Mouse (Mus musculus): ENCODE results near the gene Lin28b. TPM values are rescaled to one million over a fixed set of nuclear protein-coding genes. Genes with fewer than 3 reads are reported as not detected.

Gene Lin28b
- polyA plus RNA-seq, 1 experiment from 2014 or later, result 6.0 TPM

DNA sequence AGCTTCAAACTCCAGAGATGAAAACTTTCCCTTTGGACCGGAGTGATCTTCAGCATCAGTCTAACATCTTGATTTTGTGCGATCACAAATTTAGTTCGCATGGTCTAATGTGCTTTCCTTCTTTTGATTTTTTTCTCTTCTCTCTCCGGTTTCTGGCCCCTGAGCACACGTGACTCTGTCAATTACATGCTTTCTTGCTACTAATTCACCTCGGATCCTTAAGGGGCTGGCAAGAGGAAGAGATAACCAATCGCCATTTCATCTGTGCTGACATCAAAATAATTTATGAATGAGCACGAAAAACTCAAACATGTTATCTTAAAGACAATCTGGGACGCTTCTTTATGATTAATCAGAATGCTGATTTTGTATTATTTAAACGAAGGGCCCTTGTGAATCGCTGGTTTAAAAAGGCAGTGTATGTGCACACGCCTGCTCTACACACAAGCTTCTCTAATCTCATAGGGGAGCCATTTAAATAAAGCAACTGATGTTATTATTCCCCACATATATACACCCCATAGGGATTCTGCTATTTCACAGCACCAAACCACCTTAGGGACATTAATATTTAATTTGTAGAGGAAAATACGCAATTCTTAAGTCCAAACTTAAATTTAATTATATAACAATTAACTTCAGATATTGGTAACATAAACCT lies 16.0 kb downstream of the Lin28b start:
- peak overlapping the region; percentile 78 for H3K4me2 ChIP-seq
- no peaks in the 10 kb centered on the region for H3K27me3 ChIP-seq (replicated peaks)
- peak overlapping the region; percentile 75 for H3K9ac ChIP-seq
- peak overlapping the region; percentile 55 for H3K4me3 ChIP-seq
- ATAC-seq (ENCODE audit: insufficient number of reproducible peaks, low FRiP score), result no peak
- peak overlapping the region; percentile 87 for H3K27ac ChIP-seq (ENCODE audit: poor library complexity, severe bottlenecking)
- H3K4me1 ChIP-seq (replicated peaks), result peaks cover 9% of the 10 kb centered on the region
- H3K36me3 ChIP-seq, result no peaks in the 10 kb centered on the region
- H3K9me3 ChIP-seq (replicated peaks), result no peaks in the 10 kb centered on the region
- 3% methylated on average over 13 of the region's 13 CpGs for WGBS

DNA sequence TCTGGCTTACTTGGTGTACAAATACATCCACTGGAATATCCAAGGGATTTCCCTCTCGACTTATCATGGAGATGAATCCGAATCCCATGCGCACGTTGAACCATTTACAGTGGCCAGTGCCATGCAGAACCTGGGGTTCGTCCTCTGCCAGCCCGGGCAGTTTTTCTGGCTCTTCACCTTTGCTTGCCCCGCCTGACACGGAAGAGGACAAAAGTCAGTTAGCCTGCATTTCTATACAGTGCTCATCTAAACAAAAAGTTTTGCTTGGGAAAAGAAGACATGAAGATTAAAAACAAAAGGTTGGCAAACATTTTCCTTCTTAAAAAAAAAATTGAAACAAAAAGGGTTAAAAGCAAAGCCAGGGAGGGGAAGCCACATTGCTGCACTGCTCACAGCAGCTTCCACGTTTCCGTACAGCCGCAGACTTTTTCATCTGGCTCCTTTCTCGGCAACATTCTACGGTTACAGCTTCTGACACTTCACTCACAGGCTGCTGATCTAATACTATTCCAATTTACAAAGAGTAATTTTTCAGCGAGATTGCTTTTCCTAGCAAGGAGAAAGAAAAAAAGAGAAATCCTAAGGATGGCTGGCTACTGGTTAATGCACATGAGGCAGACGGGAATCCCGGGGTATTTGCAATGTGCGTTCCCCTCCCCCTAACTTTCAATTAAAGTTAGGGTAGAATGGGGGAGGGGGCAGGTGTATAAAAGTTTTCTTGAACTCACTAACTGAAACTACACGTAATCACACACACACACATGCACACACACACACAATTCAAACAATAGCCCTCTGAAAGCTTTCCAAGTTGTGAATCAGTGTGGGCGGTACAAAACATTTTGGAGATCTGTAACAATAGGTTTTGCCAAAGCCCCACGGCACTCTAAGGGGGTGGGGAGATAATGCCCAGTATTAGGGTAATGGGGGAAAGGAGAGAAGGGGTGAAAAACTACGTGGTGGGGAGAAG lies 16.9 kb downstream of the Lin28b start:
- Histone ChIP-seq H3K36me3 (no peaks in the 10 kb centered on the region), H3K9ac (peak overlapping the region; percentile 75), H3K4me1 (replicated peaks) (peaks cover 9% of the 10 kb centered on the region), H3K9me3 (replicated peaks) (no peaks in the 10 kb centered on the region), H3K27ac (ENCODE audit: poor library complexity, severe bottlenecking) (peak overlapping the region; percentile 87), H3K4me2 (peak overlapping the region; percentile 78), H3K27me3 (replicated peaks) (no peaks in the 10 kb centered on the region), H3K4me3 (peak overlapping the region; percentile 55)
- peak; percentile 51; the same call in 1 of the 2 replicates for ATAC-seq (ENCODE audit: insufficient number of reproducible peaks, low FRiP score)
- WGBS, result 2% methylated on average over 21 of the region's 21 CpGs

DNA sequence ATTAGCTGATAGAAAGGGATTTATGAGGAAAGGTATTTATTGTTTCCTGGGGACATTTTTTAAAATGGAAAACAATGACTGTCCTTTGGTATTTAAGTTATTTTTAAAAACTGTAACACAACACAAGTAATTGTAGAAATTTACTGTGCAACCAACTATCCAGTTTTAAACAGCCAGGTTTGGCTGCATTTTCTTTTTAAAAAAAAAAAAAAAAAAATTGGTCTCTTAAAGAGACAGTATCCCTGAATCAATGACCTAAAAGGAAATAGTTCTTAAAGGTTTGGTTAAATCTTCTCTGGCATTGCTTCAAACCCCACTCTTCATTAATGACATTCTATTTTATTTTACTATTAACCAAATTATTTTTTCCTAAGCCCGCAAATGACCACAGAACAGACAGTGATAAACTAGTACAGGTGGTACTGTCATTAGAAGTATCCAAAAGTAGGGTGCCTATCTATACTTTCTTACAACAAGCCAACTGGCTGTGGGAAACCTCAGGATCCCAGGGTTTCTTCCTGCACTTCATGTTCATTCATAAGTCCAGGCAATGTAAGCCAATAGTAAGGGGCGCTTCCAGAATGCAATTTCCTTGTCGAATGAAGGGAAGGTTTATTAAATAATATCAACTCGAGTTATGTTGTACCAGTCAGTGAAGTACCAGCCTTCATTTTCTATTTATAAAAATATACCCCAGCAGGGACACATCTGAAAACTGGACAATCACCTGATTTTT lies 17.8 kb downstream of the Lin28b start:
- peaks cover 9% of the 10 kb centered on the region for H3K4me1 ChIP-seq (replicated peaks)
- peak overlapping the region; percentile 78 for H3K4me2 ChIP-seq
- ATAC-seq (ENCODE audit: insufficient number of reproducible peaks, low FRiP score), result no peak
- H3K9me3 ChIP-seq (replicated peaks), result no peaks in the 10 kb centered on the region
- H3K27ac ChIP-seq (ENCODE audit: poor library complexity, severe bottlenecking), result peak overlapping the region; percentile 43; the same call in 1 of the 2 replicates
- H3K36me3 ChIP-seq, result no peaks in the 10 kb centered on the region
- peak overlapping the region; percentile 72 for H3K9ac ChIP-seq
- H3K4me3 ChIP-seq, result peak overlapping the region; percentile 55
- H3K27me3 ChIP-seq (replicated peaks), result no peaks in the 10 kb centered on the region
- WGBS, result 42% methylated on average over 4 of the region's 4 CpGs

DNA sequence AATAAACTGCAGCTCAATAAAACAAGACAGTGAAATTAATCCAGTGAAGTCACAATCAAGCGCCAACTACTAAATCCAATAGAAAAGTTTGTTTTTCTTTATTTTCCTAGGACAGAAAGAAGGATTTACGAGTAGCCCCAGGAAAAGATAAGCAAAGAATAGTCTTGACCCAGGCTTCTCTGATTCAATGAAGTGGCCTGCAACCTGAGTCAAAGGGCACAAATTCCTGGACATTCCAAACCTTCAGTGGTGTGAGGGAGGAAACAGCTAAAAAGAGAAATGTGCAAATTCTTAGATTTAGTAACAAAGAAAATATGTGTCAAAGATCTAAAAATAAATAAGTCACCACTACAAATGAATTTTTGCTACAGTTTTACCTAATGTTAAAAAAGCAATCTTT lies 27.6 kb downstream of the Lin28b start:
- no peaks in the 10 kb centered on the region for H3K36me3 ChIP-seq
- ATAC-seq (ENCODE audit: insufficient number of reproducible peaks, low FRiP score), result no peak
- H3K4me3 ChIP-seq, result no peak overlapping the region
- H3K27ac ChIP-seq (ENCODE audit: poor library complexity, severe bottlenecking), result no peak overlapping the region
- H3K9me3 ChIP-seq (replicated peaks), result no peaks in the 10 kb centered on the region
- H3K27me3 ChIP-seq (replicated peaks), result no peaks in the 10 kb centered on the region
- H3K4me1 ChIP-seq (replicated peaks), result peaks cover 10% of the 10 kb centered on the region
- no peak overlapping the region for H3K4me2 ChIP-seq
- no peak overlapping the region for H3K9ac ChIP-seq
- 31% methylated on average over 2 of the region's 2 CpGs for WGBS

DNA sequence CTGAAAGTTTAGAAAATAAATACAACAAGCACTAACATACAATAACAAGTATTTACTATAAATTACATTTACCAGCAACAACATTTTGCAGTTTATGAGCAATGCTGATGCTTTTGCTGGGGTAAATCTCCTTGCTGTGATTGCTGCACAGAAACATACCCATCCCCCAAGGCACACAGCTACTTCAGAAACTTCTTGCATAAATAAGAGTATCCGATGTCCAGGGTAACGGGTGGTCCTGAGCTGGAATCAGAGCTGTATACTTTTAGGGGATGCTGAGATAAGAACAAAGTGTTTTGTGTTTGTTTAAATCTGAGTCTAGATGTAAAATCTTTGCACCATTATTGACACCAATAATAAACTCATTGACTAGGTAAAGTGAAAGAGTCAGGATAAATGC lies 28.1 kb downstream of the Lin28b start:
- Histone ChIP-seq H3K4me1 (replicated peaks) (peaks cover 10% of the 10 kb centered on the region), H3K4me2 (no peak overlapping the region), H3K4me3 (no peak overlapping the region), H3K36me3 (no peaks in the 10 kb centered on the region), H3K9ac (no peak overlapping the region), H3K9me3 (replicated peaks) (no peaks in the 10 kb centered on the region), H3K27ac (ENCODE audit: poor library complexity, severe bottlenecking) (no peak overlapping the region), H3K27me3 (replicated peaks) (no peaks in the 10 kb centered on the region)
- no peak for ATAC-seq (ENCODE audit: insufficient number of reproducible peaks, low FRiP score)
- 26% methylated on average over 2 of the region's 2 CpGs for WGBS

DNA sequence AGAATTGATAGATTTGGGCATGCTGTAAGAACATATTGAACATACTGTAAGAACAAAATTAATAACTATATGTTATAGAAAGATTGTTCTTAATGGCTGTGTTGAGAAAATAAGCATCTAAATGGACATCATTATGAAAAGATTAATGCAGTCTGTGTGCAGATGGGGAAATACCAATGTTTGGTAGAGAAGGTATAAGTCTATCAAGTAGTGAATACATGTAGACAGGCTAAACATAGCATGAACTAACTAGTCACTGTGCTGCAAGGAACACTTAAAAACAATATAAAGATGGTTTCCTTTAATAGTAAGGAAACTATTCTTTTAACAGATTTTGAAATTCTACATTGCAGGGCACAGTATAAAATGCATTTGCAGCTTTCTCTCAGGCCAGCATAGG lies 39.6 kb downstream of the Lin28b start:
- Histone ChIP-seq H3K4me2 (peak overlapping the region; percentile 67), H3K36me3 (no peaks in the 10 kb centered on the region), H3K4me1 (replicated peaks) (peaks cover 6% of the 10 kb centered on the region), H3K4me3 (peak overlapping the region; percentile 36; the same call in 1 of the 2 replicates), H3K9ac (no peak overlapping the region), H3K27me3 (replicated peaks) (no peaks in the 10 kb centered on the region), H3K27ac (ENCODE audit: poor library complexity, severe bottlenecking) (no peak overlapping the region), H3K9me3 (replicated peaks) (no peaks in the 10 kb centered on the region)
- no peak for ATAC-seq (ENCODE audit: insufficient number of reproducible peaks, low FRiP score)

DNA sequence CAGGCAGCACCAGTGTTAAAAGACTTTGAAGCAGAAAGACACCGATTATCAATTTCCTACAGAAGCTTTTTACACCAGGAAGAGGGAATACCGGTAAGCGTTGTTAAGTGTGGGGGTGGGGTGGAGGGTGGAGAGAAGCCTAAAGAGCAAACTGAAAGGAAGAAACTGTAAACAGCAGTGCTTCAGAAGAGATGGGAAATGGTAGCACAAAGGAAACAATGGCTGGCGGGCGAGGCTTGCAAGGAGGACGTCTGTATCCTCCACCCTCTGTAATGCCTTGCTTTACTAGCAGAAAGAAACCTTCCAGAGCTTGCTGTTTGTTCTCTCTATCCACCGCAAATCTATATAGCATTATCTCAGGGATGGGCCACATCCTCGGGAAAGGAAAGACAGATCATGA lies 40.0 kb downstream of the Lin28b start:
- Histone ChIP-seq H3K27ac (ENCODE audit: poor library complexity, severe bottlenecking) (no peak overlapping the region), H3K4me1 (replicated peaks) (peaks cover 6% of the 10 kb centered on the region), H3K36me3 (no peaks in the 10 kb centered on the region), H3K27me3 (replicated peaks) (no peaks in the 10 kb centered on the region), H3K4me2 (peak overlapping the region; percentile 67), H3K9me3 (replicated peaks) (no peaks in the 10 kb centered on the region), H3K9ac (peak overlapping the region; percentile 36; the same call in 1 of the 2 replicates), H3K4me3 (peak overlapping the region; percentile 36)
- ATAC-seq (ENCODE audit: insufficient number of reproducible peaks, low FRiP score), result no peak
- WGBS, result 9% methylated on average over 8 of the region's 8 CpGs

DNA sequence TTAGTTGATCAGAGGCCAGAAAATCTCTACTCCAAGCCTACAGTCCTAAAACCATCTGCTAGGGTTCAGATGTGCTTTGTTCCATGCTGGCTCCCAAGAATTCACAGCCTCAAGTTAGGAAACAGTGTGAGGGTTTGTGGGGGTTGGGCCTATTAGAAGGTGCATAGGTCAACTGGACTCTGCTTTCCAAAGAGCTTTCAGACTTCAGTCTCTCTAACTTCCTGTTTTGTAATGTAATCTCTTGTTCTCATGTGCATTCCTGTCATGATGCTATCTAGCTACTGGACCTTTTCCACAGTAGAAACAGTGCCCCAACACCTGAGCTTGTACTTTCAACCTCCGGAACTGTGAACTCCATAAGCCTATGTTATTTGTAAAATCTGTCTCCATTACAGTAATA lies 63.8 kb downstream of the Lin28b start:
- Histone ChIP-seq H3K4me1 (replicated peaks) (0 out of 2 replicates have a peak, but pooled peaks cover 5% of the 10 kb centered on the region), H3K9me3 (replicated peaks) (no peaks in the 10 kb centered on the region), H3K9ac (no peak overlapping the region), H3K4me2 (no peak overlapping the region), H3K27me3 (replicated peaks) (no peaks in the 10 kb centered on the region), H3K36me3 (no peaks in the 10 kb centered on the region), H3K27ac (ENCODE audit: poor library complexity, severe bottlenecking) (no peak overlapping the region), H3K4me3 (no peak overlapping the region)
- no peak for ATAC-seq (ENCODE audit: insufficient number of reproducible peaks, low FRiP score)
- WGBS, result 67% methylated on average over 1 of the region's 1 CpGs

DNA sequence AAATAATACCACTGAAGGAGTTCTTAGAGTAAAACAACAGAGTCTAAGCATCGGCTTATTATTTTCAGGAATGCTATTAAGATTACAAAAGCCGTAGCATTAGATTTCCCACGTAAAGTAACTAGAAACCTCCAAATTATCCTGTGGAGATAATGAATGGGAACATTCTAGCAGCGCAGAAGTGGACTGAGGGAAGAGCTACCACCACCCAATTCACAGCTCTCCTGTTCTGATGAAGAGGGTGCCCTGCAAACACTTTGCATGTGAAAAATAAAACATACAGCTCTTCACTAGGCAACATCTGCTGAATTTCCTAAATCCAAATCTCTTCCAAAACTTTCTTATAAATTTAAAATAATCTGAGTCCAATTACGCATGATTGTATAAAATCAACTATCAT lies 74.1 kb downstream of the Lin28b start:
- no peak overlapping the region for H3K27ac ChIP-seq (ENCODE audit: poor library complexity, severe bottlenecking)
- H3K4me3 ChIP-seq, result no peak overlapping the region
- no peaks in the 10 kb centered on the region for H3K4me1 ChIP-seq (replicated peaks)
- 81% methylated on average over 5 of the region's 5 CpGs for WGBS
- H3K27me3 ChIP-seq (replicated peaks), result no peaks in the 10 kb centered on the region
- H3K9me3 ChIP-seq (replicated peaks), result no peaks in the 10 kb centered on the region
- H3K9ac ChIP-seq, result no peak overlapping the region
- no peaks in the 10 kb centered on the region for H3K36me3 ChIP-seq
- no peak overlapping the region for H3K4me2 ChIP-seq
- no peak for ATAC-seq (ENCODE audit: insufficient number of reproducible peaks, low FRiP score)

DNA sequence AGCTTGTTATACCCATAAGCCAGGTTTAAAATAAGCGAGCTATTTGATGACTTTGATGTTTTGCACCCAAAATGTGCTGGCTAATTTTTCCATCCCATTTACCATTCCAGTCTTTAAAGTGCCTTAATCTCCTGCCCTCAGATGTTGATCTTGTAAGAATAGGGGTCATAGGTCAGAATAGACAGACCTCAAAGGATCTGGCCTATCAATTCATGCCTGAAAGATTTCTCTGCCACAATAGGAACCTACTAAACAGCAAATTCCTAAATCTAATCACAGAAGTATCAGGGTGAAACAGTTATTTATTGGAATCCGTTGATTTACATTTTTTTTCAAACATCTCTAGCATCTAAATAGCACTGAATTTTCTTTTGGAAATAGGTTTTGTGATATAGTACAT lies 74.5 kb downstream of the Lin28b start:
- no peak overlapping the region for H3K9ac ChIP-seq
- H3K27me3 ChIP-seq (replicated peaks), result no peaks in the 10 kb centered on the region
- H3K4me1 ChIP-seq (replicated peaks), result no peaks in the 10 kb centered on the region
- no peak for ATAC-seq (ENCODE audit: insufficient number of reproducible peaks, low FRiP score)
- no peaks in the 10 kb centered on the region for H3K36me3 ChIP-seq
- no peaks in the 10 kb centered on the region for H3K9me3 ChIP-seq (replicated peaks)
- WGBS, result 62% methylated on average over 2 of the region's 2 CpGs
- no peak overlapping the region for H3K4me2 ChIP-seq
- no peak overlapping the region for H3K27ac ChIP-seq (ENCODE audit: poor library complexity, severe bottlenecking)
- no peak overlapping the region for H3K4me3 ChIP-seq
